Mouse (Mus musculus) embryo, embryonic 11 days (tissue): Measurements from ENCODE around the gene Syne1.

Source experiments
- DNase-seq: peaks from one replicate; pipeline ENCODE4 v3.0.0-alpha.2; 2015

Syne1 gene

DNA sequence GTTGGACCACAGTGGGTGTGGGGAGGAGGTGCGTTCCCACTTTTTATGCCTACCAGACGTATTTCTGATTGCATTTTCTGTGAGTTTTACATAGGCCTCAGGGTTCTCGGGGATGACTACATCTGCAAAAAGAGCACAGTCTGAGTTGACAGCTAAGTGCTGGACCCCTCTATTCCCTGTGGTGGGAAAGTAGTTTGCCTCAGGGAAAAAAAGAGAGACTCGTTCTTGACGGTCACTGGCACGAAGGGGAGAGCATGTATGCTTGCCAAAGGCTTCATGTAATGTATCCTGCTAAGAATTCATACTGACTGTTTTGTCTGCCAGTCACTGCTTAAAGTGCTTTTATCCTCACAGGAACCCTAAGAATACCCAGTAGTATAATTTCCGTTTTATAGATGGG is 506.1 kb downstream of the Syne1 start:
- DNase-seq: no peak

DNA sequence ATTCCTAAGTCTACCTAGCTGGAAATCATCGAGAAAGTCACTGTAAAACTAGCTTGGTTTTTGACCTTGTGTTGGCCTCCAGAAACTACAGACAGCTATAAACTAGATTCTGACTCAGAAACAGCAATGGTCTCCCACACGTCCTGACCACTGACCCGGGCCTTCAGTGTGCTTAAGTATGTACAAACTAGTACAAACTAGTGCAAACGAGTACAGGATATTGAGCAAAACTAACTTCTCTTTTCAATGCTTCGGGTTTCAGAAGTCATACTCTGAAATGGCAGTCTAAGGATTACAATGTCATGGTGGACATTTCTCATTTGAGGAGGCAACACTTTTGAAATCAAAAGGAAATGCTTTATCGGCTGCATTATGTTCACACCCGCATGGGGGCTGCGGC is 506.8 kb downstream of the Syne1 start:
- DNase-seq: no peak

DNA sequence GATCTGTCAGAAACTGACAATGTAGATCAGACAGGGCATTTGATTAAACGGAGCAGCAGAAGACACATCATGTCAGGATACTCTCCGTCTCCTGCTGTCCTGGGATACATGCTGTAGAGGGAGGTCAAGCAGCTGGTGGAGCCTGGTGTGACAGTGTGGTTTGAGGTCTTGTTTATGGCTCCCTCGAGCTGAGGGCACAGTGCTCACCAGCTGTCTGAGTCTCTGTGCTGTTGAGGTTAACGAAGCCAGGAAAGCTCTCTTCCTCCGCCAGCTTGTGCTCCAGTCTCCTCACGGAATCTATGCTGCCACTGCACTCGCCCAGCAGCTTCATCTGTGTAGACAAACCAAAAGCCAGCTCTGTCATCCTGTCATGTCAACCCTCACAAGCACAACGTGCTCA is 510.0 kb downstream of the Syne1 start:
- DNase-seq: no peak

DNA sequence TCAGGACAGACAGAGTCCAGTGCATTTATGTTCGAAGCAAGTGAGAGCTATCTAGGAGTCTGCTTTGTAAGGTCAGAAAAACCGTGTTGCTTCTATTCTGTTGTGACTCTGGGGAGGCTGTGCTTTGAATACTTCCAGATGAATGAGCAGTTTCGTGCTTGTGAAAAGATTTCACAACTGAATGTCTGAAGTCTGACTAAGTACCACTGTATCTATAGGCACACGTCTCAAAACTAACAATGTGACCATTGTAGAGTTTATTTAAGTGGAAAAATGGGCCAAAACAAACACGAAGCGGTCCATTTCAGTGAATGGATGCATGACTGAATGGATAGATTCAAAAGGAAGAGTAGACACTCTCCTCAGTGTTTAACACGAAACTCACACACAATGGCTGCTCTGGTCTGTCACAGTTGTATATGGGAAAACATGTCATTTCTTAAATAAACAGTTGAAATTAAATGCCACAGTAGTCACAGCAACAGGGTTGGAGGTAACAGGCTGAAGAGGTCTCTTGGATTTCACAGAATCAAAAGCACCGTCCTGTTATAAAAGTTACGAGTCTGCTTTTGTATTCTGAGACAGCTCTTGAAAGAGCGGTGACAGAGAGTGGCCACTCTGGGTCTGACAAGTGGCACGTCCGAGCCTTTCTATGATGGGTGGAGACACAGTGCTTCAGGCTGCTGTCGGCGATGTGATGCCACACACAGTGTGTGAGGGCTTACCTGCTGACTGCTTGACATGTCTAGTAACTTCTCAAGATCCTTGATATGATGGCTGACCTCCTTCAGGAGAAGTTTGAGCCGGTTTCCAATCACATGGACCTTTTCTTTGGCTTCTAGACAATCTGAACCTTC is 518.9 kb downstream of the Syne1 start:
- DNase-seq: peak; percentile 7

DNA sequence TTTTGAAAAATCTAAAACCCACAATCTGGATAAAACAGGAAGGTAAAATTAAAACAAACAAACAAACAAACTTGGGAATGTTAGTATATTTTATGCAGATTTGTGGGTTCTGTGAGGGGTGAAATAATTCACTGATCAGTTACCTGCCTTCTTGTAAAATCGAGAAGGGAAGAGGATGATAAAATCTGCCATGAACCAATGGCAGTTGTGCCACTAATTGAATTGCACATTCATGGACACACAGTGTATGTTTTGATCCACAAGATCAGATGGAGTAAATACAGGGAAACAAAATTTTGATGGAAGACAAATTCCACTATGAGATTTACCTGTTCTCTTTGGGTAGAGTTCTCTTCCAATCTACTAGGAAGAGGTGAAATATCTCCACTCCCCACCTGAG is 521.4 kb downstream of the Syne1 start:
- DNase-seq: no peak

DNA sequence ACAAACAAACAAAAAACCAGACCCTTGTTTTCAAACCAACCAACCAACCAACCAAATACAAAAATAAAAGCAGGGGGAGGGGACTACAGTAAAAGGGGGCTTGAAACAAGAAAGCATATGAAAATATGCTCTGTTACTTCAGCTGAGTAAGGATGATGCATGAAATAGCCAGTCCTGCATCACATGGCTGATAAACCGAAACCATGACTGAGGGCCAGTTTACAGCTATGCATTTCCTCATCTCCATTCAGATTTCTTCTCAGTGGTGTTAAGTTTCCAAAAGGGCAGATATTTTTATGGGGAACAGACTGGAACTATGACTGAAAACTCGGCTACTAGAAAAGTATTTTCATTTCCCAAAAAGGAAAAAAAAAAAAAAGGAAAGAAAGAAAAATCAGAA is 522.1 kb downstream of the Syne1 start:
- DNase-seq: no peak

DNA sequence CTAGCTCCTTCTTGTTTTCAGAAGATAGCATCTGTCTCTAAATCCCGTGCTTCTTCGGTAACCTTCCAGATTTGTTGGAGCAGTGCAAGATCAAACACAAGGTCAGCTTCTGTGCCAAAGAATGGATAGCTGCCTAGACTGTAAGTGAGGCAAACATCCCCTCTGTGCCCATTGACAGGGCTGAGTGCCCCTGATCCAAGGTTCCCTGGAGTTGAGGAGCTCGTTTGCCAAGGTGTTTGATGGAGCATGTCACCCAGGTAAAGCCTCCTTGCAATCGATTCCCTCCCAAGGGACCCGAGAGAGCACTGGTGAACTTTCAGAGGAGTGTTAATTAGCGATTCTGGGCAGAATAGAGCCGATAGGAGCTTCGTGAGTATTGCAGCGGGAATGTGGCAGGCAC is 523.0 kb downstream of the Syne1 start:
- no peak for DNase-seq

DNA sequence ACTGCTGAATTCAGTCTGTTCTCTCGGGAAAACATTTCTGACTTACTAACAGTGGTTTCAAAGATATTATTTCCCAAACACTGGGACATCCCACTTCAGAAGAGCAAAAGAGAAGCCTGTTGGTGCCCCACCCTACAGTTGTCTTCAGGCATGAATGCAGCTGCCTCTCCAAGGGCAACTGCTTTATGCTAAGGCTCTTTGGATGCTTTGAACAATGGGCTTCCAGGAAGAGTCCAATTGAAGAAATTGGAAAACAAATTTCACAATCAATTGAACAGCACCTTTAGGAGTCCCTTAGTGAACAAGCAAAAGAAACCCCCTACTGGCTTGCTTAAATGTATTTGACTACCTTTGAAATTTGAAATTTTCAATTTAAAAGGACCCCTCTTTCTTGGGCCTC is 524.1 kb downstream of the Syne1 start:
- DNase-seq: no peak

DNA sequence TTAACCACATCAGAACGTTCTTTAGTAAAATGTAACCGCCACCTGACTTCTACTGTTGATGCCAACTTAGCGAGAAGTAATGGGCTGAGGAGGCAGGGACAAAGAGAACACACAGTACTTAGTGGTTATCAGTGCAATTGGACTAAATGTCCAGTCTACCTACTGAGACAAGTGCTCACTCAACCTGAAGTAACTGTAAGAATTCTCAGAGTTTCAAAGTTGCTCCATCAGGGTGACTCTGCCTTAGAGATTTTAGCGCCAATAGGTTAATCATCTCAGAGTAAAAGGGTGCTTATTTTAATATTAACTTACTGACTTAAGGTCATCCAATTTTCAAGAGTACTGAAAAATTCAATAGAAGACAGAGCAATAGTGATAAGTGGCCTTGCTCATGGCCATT is 525.4 kb downstream of the Syne1 start:
- DNase-seq: no peak

DNA sequence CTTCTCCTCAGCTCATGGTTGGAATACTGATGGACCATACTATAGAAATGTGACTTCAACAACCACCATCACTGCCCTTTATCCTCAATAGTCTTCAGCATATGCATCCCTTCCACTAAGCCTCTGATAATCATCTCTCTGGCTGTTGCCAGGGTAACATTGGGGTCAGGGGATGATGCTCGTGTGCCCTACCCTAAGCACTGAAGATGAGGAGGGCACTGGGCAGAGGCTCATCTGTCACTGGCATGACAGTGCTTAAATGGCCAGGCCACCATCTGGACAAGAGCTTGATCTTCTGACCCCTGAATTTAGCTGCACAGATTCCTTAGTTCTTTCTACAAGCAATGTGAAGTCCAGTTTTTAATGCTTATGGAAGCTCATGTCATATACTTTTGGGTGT is 534.1 kb downstream of the Syne1 start:
- DNase-seq: no peak

DNA sequence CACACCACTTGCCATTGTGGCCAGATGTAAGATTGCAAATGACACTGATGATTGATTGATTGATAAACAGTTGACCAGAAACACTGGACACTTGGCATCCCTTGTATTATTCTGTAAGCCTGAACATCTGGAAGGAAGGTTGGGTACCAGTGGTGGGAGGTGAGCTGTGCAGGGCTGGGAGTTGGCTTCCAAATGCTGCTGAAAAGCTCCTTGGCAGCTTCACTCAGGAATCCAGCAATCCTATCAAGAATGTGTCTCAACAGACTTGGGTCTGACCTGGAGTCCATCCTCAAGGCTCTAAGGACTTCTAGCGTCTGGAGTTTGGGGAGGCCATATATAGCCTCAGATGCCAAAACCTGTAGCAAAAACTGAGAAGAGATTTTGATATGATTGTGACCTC is 536.3 kb downstream of the Syne1 start:
- DNase-seq: no peak

DNA sequence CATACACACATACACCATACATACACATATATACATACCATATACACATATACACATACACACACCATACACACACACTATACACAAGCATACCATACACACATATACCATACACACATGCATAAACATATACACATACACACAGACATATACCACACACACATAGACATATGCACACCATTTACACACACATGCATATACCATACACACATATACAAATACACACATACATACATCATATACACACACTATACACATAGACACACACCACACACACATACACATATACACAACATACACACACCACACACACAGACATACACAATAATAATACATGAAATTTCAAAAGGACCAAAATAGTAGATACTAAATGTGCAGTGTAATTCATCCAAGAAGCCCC is 539.3 kb downstream of the Syne1 start:
- DNase-seq: no peak

DNA sequence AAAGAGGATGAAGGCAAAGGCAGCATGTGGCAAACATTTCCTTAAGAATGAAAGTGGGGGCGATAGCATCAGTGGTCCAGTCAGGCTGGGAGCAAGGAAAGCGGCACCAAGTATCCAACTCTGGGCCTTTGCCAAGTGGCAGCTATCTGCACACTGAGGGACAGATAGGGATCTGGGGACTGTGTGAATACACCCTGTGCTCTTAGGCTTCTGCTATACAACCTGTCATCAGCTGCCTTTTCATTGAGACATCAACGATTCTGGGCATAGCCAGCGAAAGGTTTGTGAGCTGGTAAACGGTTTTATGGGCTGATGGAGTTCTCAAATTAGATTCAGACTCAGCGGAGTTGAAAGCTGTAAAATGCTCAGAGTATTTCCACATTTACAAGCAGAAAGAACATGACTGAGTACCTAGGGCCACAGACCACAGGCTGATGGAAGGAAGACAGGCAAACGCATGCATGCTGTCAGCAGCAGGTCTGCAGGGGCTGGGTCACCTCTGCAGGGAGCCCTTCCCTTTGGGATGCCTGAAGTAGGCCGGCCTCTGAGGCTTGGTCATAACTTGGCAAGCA is 542.4 kb downstream of the Syne1 start:
- DNase-seq: no peak

DNA sequence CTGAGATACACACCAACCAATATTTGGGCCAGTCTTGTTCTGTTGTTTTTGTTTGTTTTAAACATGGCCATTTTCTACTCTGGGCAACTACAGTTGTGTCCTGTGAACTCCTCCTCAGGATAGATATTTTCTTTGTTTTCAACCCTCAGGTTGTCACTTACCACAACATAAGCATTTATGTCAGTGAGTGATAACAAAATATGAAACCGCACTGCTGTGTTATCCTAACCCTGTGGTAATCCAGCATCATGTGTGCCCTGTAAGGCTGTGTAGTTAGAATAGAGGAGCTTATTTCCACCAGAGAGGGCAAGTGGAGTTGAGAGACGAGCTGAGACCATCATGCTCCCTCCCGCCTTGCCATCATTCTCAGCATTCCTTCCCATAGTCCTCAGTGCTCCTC is 554.7 kb downstream of the Syne1 start:
- DNase-seq: no peak

DNA sequence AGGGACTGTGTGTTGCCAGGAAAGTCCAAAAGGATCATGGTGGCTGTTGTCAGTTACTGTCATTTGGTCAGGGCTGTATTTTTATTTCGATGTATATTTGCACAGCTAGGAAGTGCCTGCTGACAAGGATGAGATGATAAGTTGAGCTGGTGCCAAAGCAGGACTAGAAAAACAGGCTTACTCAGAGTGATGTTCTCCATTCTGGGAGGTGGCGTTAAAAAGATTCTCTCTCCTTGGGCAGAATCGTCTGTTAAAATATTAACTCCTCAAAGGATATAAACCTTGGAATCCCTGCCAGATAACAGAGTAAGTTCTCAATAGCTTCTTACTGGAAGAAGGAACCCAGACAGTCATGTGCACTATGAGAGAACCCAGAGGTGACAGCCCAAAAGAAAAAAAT is 557.5 kb downstream of the Syne1 start:
- no peak for DNase-seq

DNA sequence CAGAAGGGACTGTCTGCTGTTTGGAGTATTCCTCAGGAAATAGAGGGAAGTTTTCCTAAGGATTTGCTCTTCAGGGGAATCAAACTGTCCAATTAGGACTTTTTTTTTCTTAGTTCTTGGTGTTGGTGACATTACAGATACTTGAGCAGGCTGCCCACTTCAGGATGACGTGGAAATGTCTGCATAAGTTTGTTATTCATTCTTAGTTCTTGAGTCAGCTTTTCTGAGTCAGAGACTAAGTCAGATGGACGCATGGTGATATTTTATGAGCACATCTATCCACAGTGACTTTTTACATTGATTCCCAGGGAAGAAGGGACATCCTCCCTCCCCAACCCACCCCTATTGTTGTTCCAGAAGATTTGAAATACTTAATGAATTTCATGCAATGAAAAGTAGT is 567.4 kb downstream of the Syne1 start:
- DNase-seq: no peak

DNA sequence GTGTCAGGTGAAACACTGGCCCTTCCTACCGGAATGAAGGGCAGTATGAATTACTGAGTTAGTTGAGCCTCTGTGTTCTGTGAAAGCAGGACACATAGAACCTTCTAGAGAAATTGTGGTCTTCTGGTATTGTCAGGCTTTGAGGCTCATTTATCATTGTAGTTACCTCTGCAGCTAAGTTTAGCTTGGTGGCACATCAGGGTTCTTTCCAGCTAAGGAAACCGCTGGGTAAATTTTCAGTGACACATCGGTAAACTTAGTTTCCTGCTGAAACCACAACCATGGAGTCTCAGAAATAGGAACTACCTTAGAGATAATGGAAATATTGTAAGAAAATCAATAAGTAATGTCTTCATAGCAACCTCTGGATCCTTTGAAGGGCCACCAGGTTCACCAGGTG is 573.9 kb downstream of the Syne1 start:
- DNase-seq: no peak

DNA sequence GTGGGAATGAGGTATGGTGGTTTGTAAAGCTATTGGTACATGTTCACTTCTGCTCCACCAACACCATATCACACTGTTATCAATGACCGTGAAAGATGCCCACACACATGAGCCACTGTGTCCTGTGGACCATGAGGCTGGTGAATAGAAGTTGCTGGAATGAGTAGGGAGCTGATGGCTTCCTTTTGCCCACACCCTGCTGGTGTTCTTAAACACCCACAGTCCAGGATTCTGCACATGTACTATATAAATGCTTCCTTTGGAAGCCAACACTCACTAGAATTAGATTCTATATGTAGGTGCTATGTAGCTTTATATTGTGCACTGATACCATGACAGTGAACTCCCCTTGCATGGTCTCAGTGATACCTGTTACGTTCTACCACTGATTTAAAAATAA is 574.7 kb downstream of the Syne1 start:
- DNase-seq: no peak

DNA sequence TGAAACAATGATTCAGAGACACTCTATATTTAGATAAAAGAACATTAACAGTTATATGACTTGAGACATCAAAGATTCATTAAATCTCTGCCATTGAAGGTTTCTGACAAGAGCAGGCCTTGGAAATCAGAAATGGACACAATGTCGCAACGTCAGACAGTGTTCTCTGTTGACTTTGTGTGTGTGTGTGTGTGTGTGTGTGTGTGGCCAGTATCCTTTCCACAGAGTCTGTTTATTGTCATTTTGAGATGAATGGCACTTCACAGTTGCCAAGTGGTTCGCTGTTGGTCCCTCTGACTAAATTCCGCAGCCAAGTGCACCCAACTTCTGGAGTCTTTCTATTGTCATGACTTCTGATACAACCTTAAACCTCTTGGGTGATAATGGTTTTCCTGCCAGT is 577.0 kb downstream of the Syne1 start:
- no peak for DNase-seq

DNA sequence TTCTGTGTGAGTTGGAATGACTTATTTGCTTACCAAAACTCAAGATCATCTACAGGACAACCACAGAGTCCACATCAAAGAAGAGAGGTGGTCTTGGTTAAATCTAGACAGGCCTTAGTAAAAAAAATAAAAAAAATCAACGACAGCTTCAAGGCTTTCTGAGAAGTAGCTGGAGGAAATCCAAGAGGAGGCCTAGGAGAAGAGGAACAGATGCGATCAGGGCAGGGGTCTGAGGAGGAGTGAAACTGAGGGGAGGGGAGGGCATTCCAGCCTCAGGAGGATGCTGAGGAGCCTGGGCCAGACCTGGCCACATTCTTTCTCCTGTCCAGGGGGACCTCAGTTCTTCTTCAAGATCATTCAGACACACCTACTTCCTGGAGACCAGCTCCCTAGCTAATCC is 579.3 kb downstream of the Syne1 start:
- no peak for DNase-seq

DNA sequence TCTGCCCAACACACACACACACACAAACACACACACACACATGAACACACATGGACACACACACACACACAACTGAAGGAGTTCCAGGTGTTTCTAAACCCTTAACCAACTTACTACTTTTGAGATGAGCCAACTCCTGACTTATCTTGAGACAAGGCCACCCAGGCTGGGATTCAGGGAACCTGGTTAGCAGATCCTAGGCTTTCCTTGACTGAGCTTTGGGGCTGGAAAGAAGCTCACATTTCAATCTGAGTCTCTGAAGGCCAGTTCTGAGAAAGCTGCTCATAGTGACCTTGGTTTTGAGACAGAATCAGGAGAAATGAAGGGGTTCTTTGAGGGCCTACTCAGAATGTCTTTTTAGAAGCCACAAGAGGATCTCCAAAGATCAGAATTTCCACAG is 579.7 kb downstream of the Syne1 start:
- no peak for DNase-seq

DNA sequence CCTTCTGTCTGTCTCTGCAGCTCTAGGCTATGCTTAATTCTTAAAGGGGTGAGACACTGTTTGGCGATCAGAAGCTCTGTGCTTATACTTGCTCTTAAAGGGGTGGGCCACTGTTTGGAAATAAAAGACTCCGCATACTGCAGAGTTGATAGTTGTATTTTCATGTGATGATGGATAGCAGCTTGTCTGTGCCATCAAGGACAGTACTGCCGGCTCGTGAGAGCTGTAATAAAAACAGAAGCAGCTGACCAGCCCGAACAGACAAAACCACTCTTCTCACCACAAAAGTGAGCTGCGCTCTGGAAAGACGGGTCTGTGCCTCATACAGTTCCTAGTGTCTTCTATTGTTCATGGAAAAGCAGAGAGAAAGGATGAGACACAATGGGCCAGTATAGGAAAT is 580.1 kb downstream of the Syne1 start:
- DNase-seq: no peak
